Mouse (Mus musculus) liver, embryonic 14.5 days (tissue): ENCODE data around the gene Get4.
A peak's percentile ranks its signal among the peaks of the same experiment; 100 is the strongest.

Experiments used
- CTCF ChIP-seq: IDR thresholded peaks from 2 replicates; pipeline ENCODE4 v1.5.1; 2016; ENCODE audit warnings: antibody characterized with exemption, low read depth, control low read depth
- EP300 ChIP-seq: IDR thresholded peaks from 2 replicates; pipeline ENCODE4 v1.6.1; 2016; ENCODE audit warnings: antibody characterized with exemption, low read depth

GRCm38 (mm10) chr5:139282191-139282590, 30.1 kb downstream of the Get4 start:
- TF ChIP-seq CTCF (peak; percentile 99), EP300 (no peak)
